Mouse (Mus musculus) lung, postnatal 0 days (tissue): ENCODE measurements at regions not wholly inside any gene's neighbourhood (a gene's known extent, or its start where the extent isn't known, plus 50 kb on each side); places are given as distances from the start of the nearest gene placed in this dataset.

Experiments used
- ATAC-seq: fragments of 200-750 bp; cut with Nextera tagmentation; 2 replicates; pipeline ENCODE4 v1.8.0; 2017; ENCODE audit warnings: moderate library complexity
- DNase-seq: peaks from one replicate; pipeline ENCODE4 v3.0.0-alpha.2; 2016; ENCODE audit warnings: low spot score
- H3K27ac ChIP-seq: fragments of 300-500 bp; sonication (generic); 2 replicates; pipeline ENCODE4 v1.5.1; 2014; ENCODE audit warnings: antibody characterized with exemption, mild to moderate bottlenecking, low read length, mixed read lengths
- H3K27me3 ChIP-seq: fragments of 300-500 bp; sonication (generic); replicated peaks from 2 replicates; pipeline ENCODE4 v1.6.1; 2014; ENCODE audit warnings: low read length, mixed read lengths; ENCODE audit not compliant: insufficient read depth
- H3K36me3 ChIP-seq: fragments of 300-500 bp; sonication (generic); 2 replicates; pipeline ENCODE4 v1.6.1; 2014; ENCODE audit warnings: low read length, mixed read lengths; ENCODE audit not compliant: insufficient read depth
- H3K4me1 ChIP-seq: fragments of 300-500 bp; sonication (generic); 2 replicates; pipeline ENCODE4 v1.6.1; 2014; ENCODE audit warnings: antibody characterized with exemption, low read depth, low read length, mixed read lengths; ENCODE audit not compliant: insufficient read depth
- H3K4me2 ChIP-seq: fragments of 300-500 bp; sonication (generic); replicated peaks from 2 replicates; pipeline ENCODE4 v1.6.1; 2014; ENCODE audit warnings: low read depth, mild to moderate bottlenecking, low read length, moderate library complexity, mixed read lengths
- H3K4me3 ChIP-seq: fragments of 300-500 bp; sonication (generic); 2 replicates; pipeline ENCODE4 v1.5.1; 2014; ENCODE audit warnings: low read depth, low read length
- H3K9ac ChIP-seq: fragments of 300-500 bp; sonication (generic); replicated peaks from 2 replicates; pipeline ENCODE4 v1.6.1; 2014; ENCODE audit warnings: low read depth, mild to moderate bottlenecking
- H3K9me3 ChIP-seq: fragments of 300-500 bp; sonication (generic); 2 replicates; pipeline ENCODE4 v1.6.1; 2016; ENCODE audit warnings: low read length, mixed read lengths
- CTCF ChIP-seq: IDR thresholded peaks from 2 replicates; pipeline ENCODE4 v1.5.1; 2016; ENCODE audit warnings: antibody characterized with exemption, mild to moderate bottlenecking
- EP300 ChIP-seq: IDR thresholded peaks from 2 replicates; pipeline ENCODE4 v1.6.1; 2016; ENCODE audit warnings: antibody characterized with exemption, mild to moderate bottlenecking, control low read depth
- WGBS: fragments of 180-500 bp; shearing (Covaris S2); extraction: QIAGEN DNeasy Blood & Tissue Kit; methylation state at CpG from one replicate; pipeline ENCODE4 v1.1.7; 2014; 5-methylcytosine and 5-hydroxymethylcytosine counted together

DNA sequence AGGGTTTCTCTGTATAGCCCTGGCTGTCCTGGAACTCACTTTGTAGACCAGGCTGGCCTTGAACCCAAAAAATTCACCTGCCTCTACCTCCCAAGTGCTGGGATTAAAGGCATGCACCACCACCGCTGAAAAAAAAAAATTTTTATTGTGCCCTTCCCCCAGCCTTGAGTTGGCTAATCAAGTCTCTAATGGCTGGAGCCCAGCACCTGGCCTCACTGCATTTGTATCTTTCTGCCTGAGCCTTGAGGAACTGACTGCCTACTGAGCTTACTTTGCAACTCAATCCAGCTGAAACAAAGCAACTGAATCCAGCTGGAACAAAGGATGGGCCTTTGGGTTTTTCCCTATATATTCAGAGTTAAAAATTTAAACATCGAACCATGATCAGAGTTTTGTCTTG, 153.3 kb upstream of the Ccnh start:
- TF ChIP-seq CTCF: no peak
- no peak for TF ChIP-seq EP300
- Histone ChIP-seq H3K27me3 (no peaks in the 10 kb centered on the region), H3K4me2 (no peak overlapping the region), H3K9ac (no peak overlapping the region), H3K4me3 (no peak overlapping the region), H3K4me1 (no peaks in the 10 kb centered on the region), H3K9me3 (no peaks in the 10 kb centered on the region), H3K27ac (no peak overlapping the region), H3K36me3 (no peaks in the 10 kb centered on the region)
- DNase-seq: no peak
- WGBS: 75% methylated on average over 2 of the region's 2 CpGs
- no peak for ATAC-seq

GRCm38 (mm10) chr13:85036830-85037229, 152.4 kb upstream of the Ccnh start:
- Histone ChIP-seq H3K4me2 (no peak overlapping the region), H3K4me3 (no peak overlapping the region), H3K27ac (no peak overlapping the region), H3K9ac (no peak overlapping the region), H3K4me1 (no peaks in the 10 kb centered on the region), H3K27me3 (no peaks in the 10 kb centered on the region), H3K9me3 (no peaks in the 10 kb centered on the region), H3K36me3 (no peaks in the 10 kb centered on the region)
- ATAC-seq: no peak
- DNase-seq: no peak
- TF ChIP-seq CTCF: no peak
- TF ChIP-seq EP300: no peak
- WGBS: 33% methylated on average over 1 of the region's 1 CpGs

GRCm38 (mm10) chr13:85066585-85067550, 122.3 kb upstream of the Ccnh start:
- no peak overlapping the region for H3K9ac ChIP-seq
- no peak for DNase-seq
- ATAC-seq: no peak
- no peak overlapping the region for H3K4me2 ChIP-seq
- no peak overlapping the region for H3K4me3 ChIP-seq
- WGBS: 64% methylated on average over 6 of the region's 6 CpGs
- H3K27me3 ChIP-seq: no peaks in the 10 kb centered on the region
- TF ChIP-seq EP300 (no peak), CTCF (no peak)
- no peaks in the 10 kb centered on the region for H3K4me1 ChIP-seq
- no peak overlapping the region for H3K27ac ChIP-seq
- H3K9me3 ChIP-seq: no peaks in the 10 kb centered on the region
- no peaks in the 10 kb centered on the region for H3K36me3 ChIP-seq

GRCm38 (mm10) chr13:85067551-85068283, 121.5 kb upstream of the Ccnh start:
- H3K4me2 ChIP-seq: no peak overlapping the region

DNA sequence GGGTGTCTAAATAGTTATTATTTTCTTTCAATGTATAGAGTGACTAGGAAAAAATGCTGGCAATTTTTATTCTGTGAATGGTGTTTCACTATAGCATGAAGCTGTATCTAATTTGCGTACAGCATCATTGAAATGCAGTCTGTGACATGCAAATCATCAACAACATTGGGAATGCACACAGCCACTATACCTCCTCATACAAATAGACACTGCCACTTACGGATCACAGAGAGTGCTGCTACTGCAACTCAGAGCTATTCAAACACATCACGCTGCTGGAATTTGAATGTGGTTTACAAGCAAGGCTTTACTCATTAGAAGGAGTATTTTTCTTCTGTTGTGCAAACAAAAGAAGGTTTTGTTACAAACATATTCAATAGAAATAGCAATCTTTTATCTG, 120.8 kb upstream of the Ccnh start:
- ATAC-seq (no peak), DNase-seq (no peak)
- Histone ChIP-seq H3K4me2 (no peak overlapping the region), H3K9ac (no peak overlapping the region), H3K36me3 (no peaks in the 10 kb centered on the region), H3K9me3 (no peaks in the 10 kb centered on the region), H3K27ac (no peak overlapping the region), H3K4me3 (no peak overlapping the region), H3K4me1 (no peaks in the 10 kb centered on the region), H3K27me3 (no peaks in the 10 kb centered on the region)
- 59% methylated on average over 3 of the region's 3 CpGs for WGBS
- TF ChIP-seq EP300: no peak

More at GRCm38 (mm10) chr13:85067551-85068283, 121.5 kb upstream of the Ccnh start:
- Histone ChIP-seq H3K4me3 (no peak overlapping the region), H3K9ac (no peak overlapping the region), H3K27ac (no peak overlapping the region), H3K36me3 (no peaks in the 10 kb centered on the region), H3K9me3 (no peaks in the 10 kb centered on the region), H3K4me1 (no peaks in the 10 kb centered on the region), H3K27me3 (no peaks in the 10 kb centered on the region)
- ATAC-seq: no peak
- 69% methylated on average over 5 of the region's 5 CpGs for WGBS
- TF ChIP-seq EP300: no peak
- no peak for DNase-seq

- no peak overlapping the region for H3K27ac ChIP-seq
- no peaks in the 10 kb centered on the region for H3K27me3 ChIP-seq
- no peak overlapping the region for H3K4me2 ChIP-seq
- H3K4me3 ChIP-seq: no peak overlapping the region
- H3K4me1 ChIP-seq: no peaks in the 10 kb centered on the region
- no peaks in the 10 kb centered on the region for H3K36me3 ChIP-seq
- no peaks in the 10 kb centered on the region for H3K9me3 ChIP-seq
- H3K9ac ChIP-seq: no peak overlapping the region
- 76% methylated on average over 5 of the region's 5 CpGs for WGBS
- DNase-seq: no peak
- TF ChIP-seq CTCF (no peak), EP300 (no peak)
- no peak for ATAC-seq
Measured at GRCm38 (mm10) chr13:85083335-85083734, 105.9 kb upstream of the Ccnh start.
